Comparison of ENCODE assay signal across 8 mouse cellular contexts in the genomic region with DNA sequence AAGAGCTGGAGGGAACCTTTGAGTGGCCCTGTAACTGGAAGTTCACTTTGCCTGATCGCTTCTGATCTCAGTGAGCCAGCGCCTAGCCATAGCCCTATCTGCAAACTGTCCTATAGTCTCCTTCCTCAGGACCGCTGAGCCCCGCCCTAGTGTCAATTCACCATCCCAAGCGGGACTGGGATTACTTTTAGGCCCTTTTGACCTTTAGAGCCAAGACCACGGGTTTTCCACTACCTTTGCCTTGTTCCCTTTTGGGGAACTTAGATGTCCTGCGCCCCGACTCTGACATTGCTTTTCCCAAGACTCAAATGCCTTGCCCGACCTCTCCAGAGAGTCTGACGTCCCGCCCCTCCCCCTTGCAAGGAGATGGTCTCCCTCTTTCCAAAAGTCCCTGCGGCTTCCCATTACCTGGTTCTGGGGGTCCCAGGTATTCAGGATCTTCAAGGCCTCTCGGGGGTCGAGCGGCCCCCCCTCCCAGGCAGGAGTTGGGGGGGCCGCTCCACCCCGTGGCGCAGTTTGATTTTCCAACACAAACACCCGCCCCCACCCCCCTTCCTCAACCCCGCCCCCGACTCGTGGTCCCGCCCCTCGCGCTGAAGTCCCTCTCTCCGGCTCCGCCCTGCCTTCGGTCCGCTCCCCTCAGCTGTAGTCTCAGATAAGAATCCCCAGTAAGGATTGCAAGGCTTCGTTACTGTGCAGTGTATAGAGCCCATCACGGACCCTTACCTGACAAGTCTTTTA. TPM values are rescaled to one million over a fixed set of nuclear protein-coding genes. Genes with fewer than 3 reads are reported as not detected.
A peak's percentile ranks its signal among the peaks of the same experiment; 100 is the strongest.
DNase-seq lines count a peak whose midpoint lies in the region; ATAC-seq and TF ChIP-seq lines count a peak whose summit lies in the region.

No protein-coding gene starts in this region.

- H3K4me2 ChIP-seq in hindbrain, embryonic 13.5 days, result peak overlapping the region; percentile 97
- H3K4me2 ChIP-seq in midbrain, embryonic 16.5 days (ENCODE audit: low read length), result peak overlapping the region; percentile 65

- no peak for TF ChIP-seq CTCF in ES-Bruce4 (IDR thresholded peaks at IDR 0.05; ENCODE audit: low read depth, low read length)

- no peak for ATAC-seq in hindbrain, embryonic 13.5 days (ENCODE audit: low FRiP score)
- no peak for ATAC-seq in midbrain, embryonic 16.5 days

- no peaks in the 10 kb centered on the region for H3K27me3 ChIP-seq in ES-Bruce4 (ENCODE audit: control insufficient read depth, insufficient read depth, low read length, poor library complexity, severe bottlenecking)
- peaks cover 44% of the 10 kb centered on the region for H3K27me3 ChIP-seq in forebrain, embryonic 10.5 days (ENCODE audit: poor library complexity, severe bottlenecking)
- peaks cover 41% of the 10 kb centered on the region for H3K27me3 ChIP-seq in hindbrain, embryonic 13.5 days
- H3K27me3 ChIP-seq in midbrain, embryonic 16.5 days (ENCODE audit: control insufficient read depth, insufficient read depth, low read depth, low read length), result peaks cover 20% of the 10 kb centered on the region

- no peak overlapping the region for H3K27ac ChIP-seq in ES-Bruce4 (ENCODE audit: insufficient read depth, low read length)
- peak overlapping the region; percentile 99 for H3K27ac ChIP-seq in forebrain, embryonic 10.5 days
- peak overlapping the region; percentile 100 for H3K27ac ChIP-seq in hindbrain, embryonic 13.5 days
- no peak overlapping the region; the same call in 1 of the 2 replicates for H3K27ac ChIP-seq in midbrain, embryonic 16.5 days (ENCODE audit: low read length)

- H3K4me1 ChIP-seq in ES-Bruce4 (ENCODE audit: control insufficient read depth, insufficient read depth, low read length), result peaks cover 5% of the 10 kb centered on the region
- H3K4me1 ChIP-seq in forebrain, embryonic 10.5 days, result peaks cover 69% of the 10 kb centered on the region
- peaks cover 51% of the 10 kb centered on the region for H3K4me1 ChIP-seq in hindbrain, embryonic 13.5 days (replicated peaks)
- peaks cover 26% of the 10 kb centered on the region for H3K4me1 ChIP-seq in midbrain, embryonic 16.5 days (ENCODE audit: control insufficient read depth, insufficient read depth, low read length)

- under 1% methylated on average over 30 of the region's 31 CpGs for WGBS in forebrain, embryonic 10.5 days
- WGBS in hindbrain, embryonic 13.5 days, result under 1% methylated on average over 30 of the region's 31 CpGs
- under 1% methylated on average over 28 of the region's 31 CpGs for WGBS in midbrain, embryonic 16.5 days

- peak overlapping the region; percentile 16; the same call in 1 of the 2 replicates for H3K9ac ChIP-seq in ES-Bruce4 (ENCODE audit: low read depth, poor library complexity, severe bottlenecking)
- H3K9ac ChIP-seq in hindbrain, embryonic 13.5 days, result peak overlapping the region; percentile 58
- H3K9ac ChIP-seq in midbrain, embryonic 16.5 days (ENCODE audit: low read depth, low read length), result peak overlapping the region; percentile 50

- TF ChIP-seq POLR2A in ES-Bruce4 (IDR thresholded peaks at IDR 0.05; ENCODE audit: insufficient read depth, low read length), result no peak

- peak; percentile 73 for DNase-seq in adrenal gland, postnatal 10 days
- DNase-seq in forebrain, embryonic 10.5 days (ENCODE audit: extremely low spot score, low spot score), result peak; percentile 70
- peak; percentile 86 for DNase-seq in liver
- peak; percentile 81 for DNase-seq in yolk sac, embryonic 10.5 days (ENCODE audit: low spot score)
- DNase-seq in urinary bladder, postnatal 10 days (ENCODE audit: low spot score), result no peak

- H3K36me3 ChIP-seq in ES-Bruce4 (ENCODE audit: control insufficient read depth, insufficient read depth, low read length, poor library complexity, severe bottlenecking), result no peaks in the 10 kb centered on the region
- no peaks in the 10 kb centered on the region for H3K36me3 ChIP-seq in forebrain, embryonic 10.5 days (replicated peaks)
- no peaks in the 10 kb centered on the region for H3K36me3 ChIP-seq in hindbrain, embryonic 13.5 days
- no peaks in the 10 kb centered on the region for H3K36me3 ChIP-seq in midbrain, embryonic 16.5 days (ENCODE audit: control insufficient read depth, insufficient read depth, low read length)

- no peak for TF ChIP-seq EP300 in ES-Bruce4 (IDR thresholded peaks at IDR 0.05; ENCODE audit: insufficient read depth, low read depth, low read length)

- peak overlapping the region; percentile 76 for H3K4me3 ChIP-seq in ES-Bruce4 (ENCODE audit: low read depth, low read length)
- H3K4me3 ChIP-seq in forebrain, embryonic 10.5 days, result peak overlapping the region; percentile 79
- H3K4me3 ChIP-seq in hindbrain, embryonic 13.5 days, result peak overlapping the region; percentile 83
- peak overlapping the region; percentile 67 for H3K4me3 ChIP-seq in midbrain, embryonic 16.5 days (ENCODE audit: low read depth, low read length)

- no peaks in the 10 kb centered on the region for H3K9me3 ChIP-seq in ES-Bruce4 (replicated peaks; ENCODE audit: control insufficient read depth, insufficient read depth, low read length, poor library complexity, severe bottlenecking)
- no peaks in the 10 kb centered on the region for H3K9me3 ChIP-seq in forebrain, embryonic 10.5 days
- no peaks in the 10 kb centered on the region for H3K9me3 ChIP-seq in hindbrain, embryonic 13.5 days
- no peaks in the 10 kb centered on the region for H3K9me3 ChIP-seq in midbrain, embryonic 16.5 days (replicated peaks; ENCODE audit: control insufficient read depth, low read length, poor library complexity, severe bottlenecking)

RNA-seq across cellular contexts. Expression of a gene that starts 6.5 kb away (rescaled TPM):
- polyA plus RNA-seq in ES-Bruce4 (2011; ENCODE audit: insufficient read depth, insufficient read length, low read depth, missing spikeins), result 23.3 and 28.4 TPM in 2 replicates
- total RNA-seq in adrenal gland, postnatal 10 days (2021), result 10 to 100 TPM; 49.0 to 53.4 TPM
- 31.7 TPM in 2 replicates for polyA plus RNA-seq in forebrain, embryonic 10.5 days (2016; fragmentation: Nextera tagmentation; extraction: Ambion mirVana)
- 50.6 and 51.3 TPM in 2 replicates for polyA plus RNA-seq in hindbrain, embryonic 13.5 days (2015; fragmentation: Nextera tagmentation; extraction: Ambion mirVana)
- polyA plus RNA-seq in midbrain, embryonic 16.5 days (2015; fragmentation: Nextera tagmentation; extraction: Ambion mirVana), result 36.4 and 39.0 TPM in 2 replicates

RNA-seq across cellular contexts. Expression of a gene that starts 21.9 kb away (rescaled TPM):
- polyA plus RNA-seq in ES-Bruce4 (2011; ENCODE audit: insufficient read depth, insufficient read length, low read depth, missing spikeins), result 15.7 and 16.6 TPM in 2 replicates
- 10 to 100 TPM; 29.1 to 33.0 TPM for total RNA-seq in adrenal gland, postnatal 10 days (2021)
- polyA plus RNA-seq in forebrain, embryonic 10.5 days (2016; fragmentation: Nextera tagmentation; extraction: Ambion mirVana), result 23.3 and 23.4 TPM in 2 replicates
- 7.1 and 8.7 TPM in 2 replicates for polyA plus RNA-seq in hindbrain, embryonic 13.5 days (2015; fragmentation: Nextera tagmentation; extraction: Ambion mirVana)
- 5.2 and 5.9 TPM in 2 replicates for polyA plus RNA-seq in midbrain, embryonic 16.5 days (2015; fragmentation: Nextera tagmentation; extraction: Ambion mirVana)

RNA-seq across cellular contexts. Expression of a gene that starts 24.6 kb away (rescaled TPM):
- polyA plus RNA-seq in ES-Bruce4 (2011; ENCODE audit: insufficient read depth, insufficient read length, low read depth, missing spikeins), result 21.1 and 21.5 TPM in 2 replicates
- total RNA-seq in adrenal gland, postnatal 10 days (2021), result 10 to 100 TPM; 32.4 to 38.9 TPM
- polyA plus RNA-seq in forebrain, embryonic 10.5 days (2016; fragmentation: Nextera tagmentation; extraction: Ambion mirVana), result 47.3 and 54.6 TPM in 2 replicates
- 34.9 and 35.5 TPM in 2 replicates for polyA plus RNA-seq in hindbrain, embryonic 13.5 days (2015; fragmentation: Nextera tagmentation; extraction: Ambion mirVana)
- 27.1 and 28.9 TPM in 2 replicates for polyA plus RNA-seq in midbrain, embryonic 16.5 days (2015; fragmentation: Nextera tagmentation; extraction: Ambion mirVana)

RNA-seq across cellular contexts. Expression of a gene that starts 24.7 kb away (rescaled TPM):
- polyA plus RNA-seq in ES-Bruce4 (2011; ENCODE audit: insufficient read depth, insufficient read length, low read depth, missing spikeins), result 77.9 and 94.0 TPM in 2 replicates
- total RNA-seq in adrenal gland, postnatal 10 days (2021), result 100 to 1,000 TPM; 124 to 138 TPM
- 131 and 136 TPM in 2 replicates for polyA plus RNA-seq in forebrain, embryonic 10.5 days (2016; fragmentation: Nextera tagmentation; extraction: Ambion mirVana)
- 103 and 105 TPM in 2 replicates for polyA plus RNA-seq in hindbrain, embryonic 13.5 days (2015; fragmentation: Nextera tagmentation; extraction: Ambion mirVana)
- 86.2 and 89.6 TPM in 2 replicates for polyA plus RNA-seq in midbrain, embryonic 16.5 days (2015; fragmentation: Nextera tagmentation; extraction: Ambion mirVana)

RNA-seq across cellular contexts. Expression of a gene that starts 50.8 kb away (rescaled TPM):
- 21.9 and 25.7 TPM in 2 replicates for polyA plus RNA-seq in ES-Bruce4 (2011; ENCODE audit: insufficient read depth, insufficient read length, low read depth, missing spikeins)
- total RNA-seq in adrenal gland, postnatal 10 days (2021), result 100 to 1,000 TPM in 1 of 2 experiments, 10 to 100 TPM in 1; 93.8 to 128 TPM
- 40.7 and 44.9 TPM in 2 replicates for polyA plus RNA-seq in forebrain, embryonic 10.5 days (2016; fragmentation: Nextera tagmentation; extraction: Ambion mirVana)
- polyA plus RNA-seq in hindbrain, embryonic 13.5 days (2015; fragmentation: Nextera tagmentation; extraction: Ambion mirVana), result 92.4 and 93.5 TPM in 2 replicates
- polyA plus RNA-seq in midbrain, embryonic 16.5 days (2015; fragmentation: Nextera tagmentation; extraction: Ambion mirVana), result 82.8 and 86.1 TPM in 2 replicates

Comparison
In these comparisons a context has a peak if more than half of its experiments do, and no peak if none do; other contexts are left out.
1. H3K27ac ChIP-seq: peak in forebrain, embryonic 10.5 days (single experiment) and hindbrain, embryonic 13.5 days (single experiment); none in ES-Bruce4 (single experiment) and midbrain, embryonic 16.5 days (single experiment).
2. Peak in every context shown above with its lines, with median percentiles within 50 percentile points of each other: H3K4me3 ChIP-seq and H3K9ac ChIP-seq.